Mouse (Mus musculus): ENCODE data around the gene Stkld1. TPM values are rescaled to one million over a fixed set of nuclear protein-coding genes. Genes with fewer than 3 reads are reported as not detected.

Stkld1 gene
- polyA plus RNA-seq, 1 experiment = not detected

- peak; percentile 51 for DNase-seq (ENCODE audit: low read depth, low spot score)
- WGBS = 45% methylated on average over 12 of the region's 12 CpGs
Measured at GRCm38 (mm10) chr2:26956811-26957487, 23.1 kb downstream of the Stkld1 start.

GRCm38 (mm10) chr2:26957488-26957859 is 23.6 kb downstream of the Stkld1 start:
- 28% methylated on average over 2 of the region's 2 CpGs for WGBS
- DNase-seq (ENCODE audit: low read depth, low spot score) = no peak

- no peak for DNase-seq (ENCODE audit: low read depth, low spot score)
- 63% methylated on average over 4 of the region's 4 CpGs for WGBS
Measured at GRCm38 (mm10) chr2:26960756-26961155, 26.9 kb downstream of the Stkld1 start.

GRCm38 (mm10) chr2:26963923-26964723 is 30.3 kb downstream of the Stkld1 start, which contains the start of gene Rexo4:
Gene Rexo4 (minus strand): TSS chr2:26964386.
- peak; percentile 78 for DNase-seq (ENCODE audit: low read depth, low spot score)
- under 1% methylated on average over 50 of the region's 50 CpGs for WGBS

GRCm38 (mm10) chr2:26964724-26965370 is 31.0 kb downstream of the Stkld1 start:
- DNase-seq (ENCODE audit: low read depth, low spot score) = no peak
- WGBS = 11% methylated on average over 14 of the region's 14 CpGs

GRCm38 (mm10) chr2:26967262-26967661 is 33.4 kb downstream of the Stkld1 start:
- DNase-seq (ENCODE audit: low read depth, low spot score) = no peak
- whole genome bisulfite sequencing = 73% methylated on average over 2 of the region's 2 CpGs

- WGBS = 32% methylated on average over 3 of the region's 3 CpGs
Measured at GRCm38 (mm10) chr2:26973116-26973515, 39.3 kb downstream of the Stkld1 start, which contains the start of gene Adamts13. Gene Adamts13 (plus strand): TSS chr2:26973416.

GRCm38 (mm10) chr2:26973960-26974359 is 40.1 kb downstream of the Stkld1 start:
- no peak for DNase-seq (ENCODE audit: low read depth, low spot score)
- 31% methylated on average over 4 of the region's 4 CpGs for WGBS

More at GRCm38 (mm10) chr2:26973116-26973515, 39.3 kb downstream of the Stkld1 start, which contains the start of gene Adamts13:
- DNase-seq (ENCODE audit: low read depth, low spot score) = no peak

GRCm38 (mm10) chr2:26980361-26980760 is 46.5 kb downstream of the Stkld1 start:
- DNase-seq (ENCODE audit: low read depth, low spot score) = no peak
- WGBS = 76% methylated on average over 1 of the region's 1 CpGs

GRCm38 (mm10) chr2:26984179-26984578 is 50.3 kb downstream of the Stkld1 start:
- WGBS = 65% methylated on average over 2 of the region's 2 CpGs
- DNase-seq (ENCODE audit: low read depth, low spot score) = no peak

- 82% methylated on average over 5 of the region's 5 CpGs for WGBS
- no peak for DNase-seq (ENCODE audit: low read depth, low spot score)
Measured at GRCm38 (mm10) chr2:26984640-26985039, 50.8 kb downstream of the Stkld1 start.

- DNase-seq (ENCODE audit: low read depth, low spot score) = no peak
- 70% methylated on average over 3 of the region's 3 CpGs for WGBS
Measured at GRCm38 (mm10) chr2:26993936-26994335, 60.1 kb downstream of the Stkld1 start.

- no peak for DNase-seq (ENCODE audit: low read depth, low spot score)
- WGBS = 87% methylated on average over 1 of the region's 1 CpGs
Measured at GRCm38 (mm10) chr2:26997498-26997897, 63.7 kb downstream of the Stkld1 start.

GRCm38 (mm10) chr2:26997993-26998392 is 64.1 kb downstream of the Stkld1 start:
- WGBS = 89% methylated on average over 7 of the region's 7 CpGs
- no peak for DNase-seq (ENCODE audit: low read depth, low spot score)

Other genes starting within 250 kb of the Stkld1 start
- not detected in 2 replicates for gene Abo, start 69.1 kb upstream of the Stkld1 start, polyA plus RNA-seq (2012; rRNA removed)
- gene Surf6, start 31.2 kb upstream of the Stkld1 start, polyA plus RNA-seq (2012; rRNA removed) = 7.9 and 10.0 TPM in 2 replicates
- gene Med22, start 23.4 kb upstream of the Stkld1 start, polyA plus RNA-seq (2012; rRNA removed) = 22.3 and 24.4 TPM in 2 replicates
- 980 and 1,073 TPM in 2 replicates for gene Rpl7a, start 23.3 kb upstream of the Stkld1 start, polyA plus RNA-seq (2012; rRNA removed)
- gene Surf2, start 17.7 kb upstream of the Stkld1 start, polyA plus RNA-seq (2012; rRNA removed) = 15.1 and 17.5 TPM in 2 replicates
- gene Surf1, start 17.5 kb upstream of the Stkld1 start, polyA plus RNA-seq (2012; rRNA removed) = 44.4 and 49.5 TPM in 2 replicates
- 378 and 526 TPM in 2 replicates for gene Surf4, start 119 bp upstream of the Stkld1 start, polyA plus RNA-seq (2012; rRNA removed)
- 22.3 and 30.0 TPM in 2 replicates for gene Rexo4, start 30.3 kb downstream of the Stkld1 start, polyA plus RNA-seq (2012; rRNA removed)
- 0.43 and 0.59 TPM in 2 replicates for gene Adamts13, start 39.4 kb downstream of the Stkld1 start, polyA plus RNA-seq (2012; rRNA removed)
- gene Cacfd1, start 75.9 kb downstream of the Stkld1 start, polyA plus RNA-seq (2012; rRNA removed) = 44.9 and 53.6 TPM in 2 replicates
- gene Slc2a6, start 94.0 kb downstream of the Stkld1 start, polyA plus RNA-seq (2012; rRNA removed) = 5.2 and 6.0 TPM in 2 replicates
- 0.23 and 0.35 TPM in 2 replicates for gene Mymk, start 138.1 kb downstream of the Stkld1 start, polyA plus RNA-seq (2012; rRNA removed)
- 1.3 and 1.8 TPM in 2 replicates for gene Adamtsl2, start 145.3 kb downstream of the Stkld1 start, polyA plus RNA-seq (2012; rRNA removed)
- 0.04 and 0.05 TPM in 2 replicates for gene Fam163b, start 208.4 kb downstream of the Stkld1 start, polyA plus RNA-seq (2012; rRNA removed)
- gene Dbh, start 231.2 kb downstream of the Stkld1 start, polyA plus RNA-seq (2012; rRNA removed) = 6.0 and 6.6 TPM in 2 replicates

All from large intestine, adult 2 months (tissue).